Mouse (Mus musculus) liver, adult 2 months (tissue): ENCODE measurements around the gene Ikzf2. TPM values are rescaled to one million over a fixed set of nuclear protein-coding genes. Genes with fewer than 3 reads are reported as not detected.

Source experiments
- DNase-seq: peaks from one replicate; pipeline ENCODE4 v3.0.0-alpha.2; 2011; ENCODE audit warnings: low read depth, low spot score; ENCODE audit errors: extremely low read depth
- H3K27ac ChIP-seq: fragments of 200-500 bp; replicated peaks from 2 replicates; pipeline ENCODE4 v1.5.1; 2012; ENCODE audit warnings: low read depth, mild to moderate bottlenecking, control low read depth, inconsistent platforms, low read length; ENCODE audit not compliant: insufficient read depth
- H3K27me3 ChIP-seq: fragments of 200-500 bp; 2 replicates; pipeline ENCODE4 v1.6.1; 2012; ENCODE audit warnings: mild to moderate bottlenecking, moderate library complexity, low read length, inconsistent platforms; ENCODE audit not compliant: control insufficient read depth, insufficient read depth
- H3K36me3 ChIP-seq: fragments of 200-500 bp; 2 replicates; pipeline ENCODE4 v1.6.1; 2012; ENCODE audit warnings: low read length, inconsistent platforms; ENCODE audit not compliant: control insufficient read depth, insufficient read depth
- H3K4me1 ChIP-seq: fragments of 200-500 bp; 2 replicates; pipeline ENCODE4 v1.6.1; 2011; ENCODE audit warnings: low read length; ENCODE audit not compliant: control insufficient read depth, insufficient read depth
- H3K4me3 ChIP-seq: fragments of 200-500 bp; 2 replicates; pipeline ENCODE4 v1.5.1; 2011; ENCODE audit warnings: low read depth, mild to moderate bottlenecking, control low read depth, low read length, moderate library complexity; ENCODE audit not compliant: insufficient read depth
- H3K79me2 ChIP-seq: fragments of 200-500 bp; 2 replicates; pipeline ENCODE4 v1.6.1; 2012; ENCODE audit warnings: inconsistent platforms, mild to moderate bottlenecking, low read length, moderate library complexity; ENCODE audit not compliant: control insufficient read depth, insufficient read depth
- H3K9ac ChIP-seq: fragments of 200-500 bp; 2 replicates; pipeline ENCODE4 v1.6.1; 2012; ENCODE audit warnings: low read depth, mild to moderate bottlenecking, control low read depth, inconsistent platforms, low read length
- CTCF ChIP-seq: fragments of 200-500 bp; IDR thresholded peaks from 2 replicates; pipeline ENCODE4 v1.5.1; 2011; ENCODE audit warnings: low read depth, low read length, control low read depth
- POLR2A ChIP-seq: fragments of 200-500 bp; IDR thresholded peaks from 2 replicates; pipeline ENCODE4 v1.6.1; 2011; ENCODE audit warnings: low read length, control low read depth; ENCODE audit not compliant: insufficient read depth; ENCODE audit errors: extremely low read depth
- WGBS: fragments of 180-500 bp; shearing (Covaris S2); methylation state at CpG from one replicate; pipeline ENCODE4 v1.1.7; 2018; 5-methylcytosine and 5-hydroxymethylcytosine counted together
- polyA plus RNA-seq: library from polyadenylated mRNA; depleted of rRNA; stranded (reverse); fragments of >200 nt; gene quantifications from 2 replicates; pipeline ENCODE4 v1.2.3, GENCODE M21; 2012
- total RNA-seq: library from RNA; depleted of rRNA; stranded (reverse); fragments of >200 nt; gene quantifications from 2 replicates; pipeline ENCODE4 v1.2.3, GENCODE M21; 2014

Gene Ikzf2
- total and polyA plus RNA-seq, 2 experiments = 0.04 to 0.55 TPM

GRCm38 (mm10) chr1:69685890-69686490, 1.1 kb downstream of the Ikzf2 start:
- H3K27ac ChIP-seq = no peak overlapping the region
- peaks cover 5% of the 10 kb centered on the region; the same call in 1 of the 2 replicates for H3K27me3 ChIP-seq
- H3K79me2 ChIP-seq = no peaks in the 10 kb centered on the region
- H3K4me3 ChIP-seq = peak overlapping the region; percentile 6
- no peaks in the 10 kb centered on the region for H3K36me3 ChIP-seq
- peaks cover 5% of the 10 kb centered on the region; the same call in 1 of the 2 replicates for H3K4me1 ChIP-seq
- WGBS = 5% methylated on average over 12 of the region's 15 CpGs
- no peak overlapping the region for H3K9ac ChIP-seq
- DNase-seq = no peak
- TF ChIP-seq POLR2A = no peak
- no peak for TF ChIP-seq CTCF

DNA sequence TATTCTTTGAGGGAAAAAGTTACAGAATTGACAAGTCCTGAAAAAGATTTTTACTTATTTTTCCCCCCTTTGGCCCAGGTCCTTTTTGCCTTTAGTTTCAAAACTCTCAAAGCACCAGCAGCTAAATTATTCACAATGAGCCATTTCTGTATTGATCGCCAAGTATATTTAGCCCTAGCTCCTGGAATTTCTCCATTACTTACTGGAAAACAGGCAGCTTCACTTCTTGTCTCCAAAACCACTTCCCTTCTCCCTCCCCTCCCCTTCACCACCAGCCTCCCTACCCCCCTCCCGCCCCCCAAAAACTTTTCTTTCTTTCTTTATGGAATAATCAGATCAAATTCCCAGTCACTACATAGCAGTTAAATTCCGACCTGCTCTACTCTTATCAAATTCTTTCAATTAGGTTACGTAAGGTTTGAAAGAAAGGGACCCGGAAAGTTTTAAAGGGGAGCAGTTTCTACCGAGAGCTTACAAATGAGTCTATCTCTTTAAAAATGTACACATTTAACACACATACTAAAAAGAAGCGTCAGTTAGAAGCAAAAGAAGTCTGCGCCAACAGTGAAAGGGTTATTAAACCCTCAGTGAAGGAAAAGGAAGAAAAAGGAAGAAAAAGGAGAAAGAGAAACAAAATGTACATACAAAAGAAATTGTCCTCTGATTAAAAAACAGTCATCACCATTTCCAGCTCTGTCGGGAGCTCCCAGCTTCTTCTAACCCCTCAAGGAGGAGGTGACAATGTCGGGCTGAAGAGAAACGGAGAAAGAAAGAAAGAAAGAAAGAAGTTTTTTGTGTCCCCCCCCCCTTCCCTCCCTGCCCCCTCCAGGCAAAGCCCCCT, 1.8 kb downstream of the Ikzf2 start:
- Histone ChIP-seq H3K9ac (no peak overlapping the region), H3K27me3 (peaks cover 5% of the 10 kb centered on the region; the same call in 1 of the 2 replicates), H3K36me3 (no peaks in the 10 kb centered on the region), H3K79me2 (no peaks in the 10 kb centered on the region), H3K4me1 (peaks cover 5% of the 10 kb centered on the region; the same call in 1 of the 2 replicates), H3K27ac (no peak overlapping the region), H3K4me3 (peak overlapping the region; percentile 38)
- TF ChIP-seq CTCF (no peak), POLR2A (no peak)
- peak; percentile 7 for DNase-seq
- 7% methylated on average over 11 of the region's 11 CpGs for WGBS

GRCm38 (mm10) chr1:69684280-69685040, 2.6 kb downstream of the Ikzf2 start:
- Histone ChIP-seq H3K9ac (no peak overlapping the region), H3K4me3 (no peak overlapping the region), H3K79me2 (no peaks in the 10 kb centered on the region), H3K27me3 (peaks cover 5% of the 10 kb centered on the region; the same call in 1 of the 2 replicates), H3K27ac (no peak overlapping the region), H3K36me3 (no peaks in the 10 kb centered on the region), H3K4me1 (peaks cover 5% of the 10 kb centered on the region; the same call in 1 of the 2 replicates)
- TF ChIP-seq POLR2A = no peak
- TF ChIP-seq CTCF = no peak
- no peak for DNase-seq
- 43% methylated on average over 13 of the region's 13 CpGs for WGBS

DNA sequence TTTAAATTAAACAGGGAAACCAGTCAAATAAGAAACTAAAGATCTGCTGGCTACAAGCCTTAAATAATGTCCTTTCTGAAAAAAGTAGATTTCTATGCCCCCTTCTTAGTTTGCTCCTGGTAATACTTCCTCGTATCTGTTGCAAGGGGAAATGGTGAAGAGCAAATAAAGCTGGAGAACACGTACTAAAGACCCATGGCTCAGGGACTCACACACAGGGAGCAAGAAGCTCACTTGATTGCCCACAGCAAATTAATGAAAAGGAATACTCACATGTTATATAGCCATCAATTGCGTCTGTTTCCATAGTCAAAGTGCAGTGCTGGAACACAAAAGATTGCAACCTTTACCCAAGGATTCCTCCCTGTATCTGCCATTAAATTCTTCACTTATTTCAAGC, 3.2 kb downstream of the Ikzf2 start:
- H3K4me3 ChIP-seq = no peak overlapping the region
- TF ChIP-seq CTCF (no peak), POLR2A (no peak)
- no peak for DNase-seq
- no peaks in the 10 kb centered on the region for H3K36me3 ChIP-seq
- WGBS = 53% methylated on average over 3 of the region's 3 CpGs
- H3K79me2 ChIP-seq = no peaks in the 10 kb centered on the region
- H3K4me1 ChIP-seq = peaks cover 5% of the 10 kb centered on the region; the same call in 1 of the 2 replicates
- H3K9ac ChIP-seq = no peak overlapping the region
- no peak overlapping the region for H3K27ac ChIP-seq
- peaks cover 5% of the 10 kb centered on the region; the same call in 1 of the 2 replicates for H3K27me3 ChIP-seq

GRCm38 (mm10) chr1:69683058-69683457, 4.0 kb downstream of the Ikzf2 start:
- Histone ChIP-seq H3K9ac (no peak overlapping the region), H3K79me2 (no peaks in the 10 kb centered on the region), H3K27ac (no peak overlapping the region), H3K4me1 (peaks cover 5% of the 10 kb centered on the region; the same call in 1 of the 2 replicates), H3K36me3 (no peaks in the 10 kb centered on the region), H3K4me3 (no peak overlapping the region), H3K27me3 (peaks cover 5% of the 10 kb centered on the region; the same call in 1 of the 2 replicates)
- TF ChIP-seq POLR2A = no peak
- TF ChIP-seq CTCF = no peak
- 87% methylated on average over 8 of the region's 8 CpGs for WGBS
- DNase-seq = no peak
